9 mouse cellular contexts compared by ENCODE assay signal in the genomic region with DNA sequence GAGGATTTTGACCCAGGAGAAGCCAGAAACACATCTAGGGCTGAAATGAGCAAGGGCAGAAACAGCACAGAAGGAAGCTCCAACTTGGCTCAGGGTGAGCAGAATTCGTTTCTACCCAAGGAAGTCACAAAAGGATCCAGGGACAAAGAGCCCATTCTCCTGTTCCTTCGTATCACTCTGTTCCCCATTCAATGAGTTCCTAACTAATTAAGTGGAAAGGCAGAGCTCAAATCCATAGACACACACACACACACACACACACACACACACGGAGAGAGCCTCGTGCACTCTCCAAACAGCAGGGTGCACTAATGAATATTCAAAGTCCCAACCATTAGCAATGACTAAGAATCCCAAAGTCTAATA. TPM values are rescaled to one million over a fixed set of nuclear protein-coding genes. Genes with fewer than 3 reads are reported as not detected.
DNase-seq lines count a peak whose midpoint lies in the region; ATAC-seq and TF ChIP-seq lines count a peak whose summit lies in the region.
"Had no signal": no experiment of that assay in that cellular context is flagged by ENCODE, and none has a peak within 500 bp of the region (broad histone marks: within the 10 kb centered on the region; RNA-seq: fewer than 3 reads in every experiment).

No protein-coding gene starts in this region.

- H3K4me2 ChIP-seq in heart, embryonic 13.5 days: peak overlapping the region; percentile 50
- H3K4me2 ChIP-seq in embryonic facial prominence, embryonic 14.5 days (ENCODE audit: low read depth, low read length): no peak overlapping the region
- peak overlapping the region; percentile 71 for H3K4me2 ChIP-seq in liver, embryonic 11.5 days
- no peak overlapping the region for H3K4me2 ChIP-seq in stomach, embryonic 15.5 days
- H3K4me2 ChIP-seq in intestine, postnatal 0 days (replicated peaks; ENCODE audit: low read depth): no peak overlapping the region

- no peak for TF ChIP-seq CTCF in ES-Bruce4 (IDR thresholded peaks at IDR 0.05; ENCODE audit: low read depth, low read length)
- TF ChIP-seq CTCF in intestine, postnatal 0 days (IDR thresholded peaks at IDR 0.05; ENCODE audit: low read depth): no peak

- 49% methylated on average over 4 of the region's 4 CpGs for WGBS in heart, embryonic 13.5 days
- 29% methylated on average over 4 of the region's 4 CpGs for WGBS in embryonic facial prominence, embryonic 14.5 days
- 31% methylated on average over 4 of the region's 4 CpGs for WGBS in liver, embryonic 11.5 days
- 51% methylated on average over 4 of the region's 4 CpGs for WGBS in stomach, embryonic 15.5 days
- WGBS in intestine, postnatal 0 days: 59% methylated on average over 4 of the region's 4 CpGs

- no peaks in the 10 kb centered on the region for H3K27me3 ChIP-seq in heart, embryonic 13.5 days (replicated peaks)
- H3K27me3 ChIP-seq in ES-Bruce4 (ENCODE audit: control insufficient read depth, insufficient read depth, low read length, poor library complexity, severe bottlenecking): no peaks in the 10 kb centered on the region
- H3K27me3 ChIP-seq in embryonic facial prominence, embryonic 14.5 days (replicated peaks; ENCODE audit: control insufficient read depth, insufficient read depth, low read length): no peaks in the 10 kb centered on the region
- H3K27me3 ChIP-seq in liver, embryonic 11.5 days (replicated peaks; ENCODE audit: control insufficient read depth, insufficient read depth, low read length): no peaks in the 10 kb centered on the region
- no peaks in the 10 kb centered on the region for H3K27me3 ChIP-seq in stomach, embryonic 15.5 days (replicated peaks)
- H3K27me3 ChIP-seq in intestine, postnatal 0 days (replicated peaks; ENCODE audit: control insufficient read depth, insufficient read depth, low read length): no peaks in the 10 kb centered on the region
- H3K27me3 ChIP-seq: CH12.LX had no signal

- H3K27ac ChIP-seq in heart, embryonic 13.5 days (replicated peaks): peak overlapping the region; percentile 68
- H3K27ac ChIP-seq in ES-Bruce4 (ENCODE audit: insufficient read depth, low read length): peak overlapping the region; percentile 68
- peak overlapping the region; percentile 67; the same call in 1 of the 2 replicates for H3K27ac ChIP-seq in embryonic facial prominence, embryonic 14.5 days (replicated peaks; ENCODE audit: low read depth, low read length)
- H3K27ac ChIP-seq in liver, embryonic 11.5 days (ENCODE audit: low read depth, low read length): peak overlapping the region; percentile 94
- H3K27ac ChIP-seq in stomach, embryonic 15.5 days: peak overlapping the region; percentile 53
- H3K27ac ChIP-seq in intestine, postnatal 0 days (ENCODE audit: low read depth, low read length): no peak overlapping the region

- no peak overlapping the region for H3K4me3 ChIP-seq in heart, embryonic 13.5 days
- H3K4me3 ChIP-seq in ES-Bruce4 (ENCODE audit: low read depth, low read length): no peak overlapping the region
- H3K4me3 ChIP-seq in embryonic facial prominence, embryonic 14.5 days (ENCODE audit: low read depth, low read length): no peak overlapping the region
- peak overlapping the region; percentile 36 for H3K4me3 ChIP-seq in liver, embryonic 11.5 days (ENCODE audit: low read depth, low read length)
- no peak overlapping the region for H3K4me3 ChIP-seq in stomach, embryonic 15.5 days (replicated peaks)
- H3K4me3 ChIP-seq in intestine, postnatal 0 days (ENCODE audit: low read depth, low read length): no peak overlapping the region

- no peak for TF ChIP-seq EP300 in ES-Bruce4 (IDR thresholded peaks at IDR 0.05; ENCODE audit: insufficient read depth, low read depth, low read length)

- no peak for TF ChIP-seq POLR2A in ES-Bruce4 (IDR thresholded peaks at IDR 0.05; ENCODE audit: insufficient read depth, low read length)

- H3K36me3 ChIP-seq in heart, embryonic 13.5 days: no peaks in the 10 kb centered on the region
- no peaks in the 10 kb centered on the region for H3K36me3 ChIP-seq in ES-Bruce4 (ENCODE audit: control insufficient read depth, insufficient read depth, low read length, poor library complexity, severe bottlenecking)
- H3K36me3 ChIP-seq in embryonic facial prominence, embryonic 14.5 days (ENCODE audit: control insufficient read depth, insufficient read depth, low read length): no peaks in the 10 kb centered on the region
- no peaks in the 10 kb centered on the region for H3K36me3 ChIP-seq in liver, embryonic 11.5 days (ENCODE audit: control insufficient read depth, insufficient read depth, low read length)
- H3K36me3 ChIP-seq in stomach, embryonic 15.5 days: no peaks in the 10 kb centered on the region
- no peaks in the 10 kb centered on the region for H3K36me3 ChIP-seq in intestine, postnatal 0 days (ENCODE audit: control insufficient read depth, insufficient read depth)

- DNase-seq in heart, postnatal 4 days: no peak
- no peak for DNase-seq in embryonic facial prominence, embryonic 14.5 days (ENCODE audit: low spot score)
- no peak for DNase-seq in liver, embryonic 11.5 days (ENCODE audit: low spot score)
- no peak for DNase-seq in frontal cortex, postnatal 10 days (ENCODE audit: low spot score in 2 of 2)

- no peak for ATAC-seq in heart, embryonic 13.5 days (ENCODE audit: extremely low read depth, insufficient number of reproducible peaks, low FRiP score, low TSS enrichment)
- ATAC-seq in embryonic facial prominence, embryonic 14.5 days (ENCODE audit: low read depth): no peak
- no peak for ATAC-seq in liver, embryonic 11.5 days (replicated peaks; ENCODE audit: low FRiP score)
- ATAC-seq in stomach, embryonic 15.5 days (ENCODE audit: insufficient read depth, low FRiP score, low read depth): no peak
- ATAC-seq in intestine, postnatal 0 days: no peak

- no peaks in the 10 kb centered on the region for H3K9me3 ChIP-seq in heart, embryonic 13.5 days
- no peaks in the 10 kb centered on the region for H3K9me3 ChIP-seq in ES-Bruce4 (replicated peaks; ENCODE audit: control insufficient read depth, insufficient read depth, low read length, poor library complexity, severe bottlenecking)
- H3K9me3 ChIP-seq in embryonic facial prominence, embryonic 14.5 days (ENCODE audit: control insufficient read depth, low read length): 0 out of 2 replicates have a peak, but pooled peaks cover 6% of the 10 kb centered on the region
- no peaks in the 10 kb centered on the region for H3K9me3 ChIP-seq in liver, embryonic 11.5 days (ENCODE audit: control insufficient read depth, low read length)
- H3K9me3 ChIP-seq in stomach, embryonic 15.5 days: no peaks in the 10 kb centered on the region
- no peaks in the 10 kb centered on the region for H3K9me3 ChIP-seq in intestine, postnatal 0 days (ENCODE audit: control insufficient read depth)

- H3K4me1 ChIP-seq in heart, embryonic 13.5 days: peaks cover 45% of the 10 kb centered on the region
- H3K4me1 ChIP-seq in ES-Bruce4 (ENCODE audit: control insufficient read depth, insufficient read depth, low read length): peaks cover 2% of the 10 kb centered on the region
- H3K4me1 ChIP-seq in embryonic facial prominence, embryonic 14.5 days (ENCODE audit: control insufficient read depth, insufficient read depth, low read length): peaks cover 39% of the 10 kb centered on the region
- peaks cover 63% of the 10 kb centered on the region for H3K4me1 ChIP-seq in liver, embryonic 11.5 days (replicated peaks; ENCODE audit: control insufficient read depth, insufficient read depth, low read length)
- peaks cover 22% of the 10 kb centered on the region for H3K4me1 ChIP-seq in stomach, embryonic 15.5 days
- no peaks in the 10 kb centered on the region for H3K4me1 ChIP-seq in intestine, postnatal 0 days (replicated peaks; ENCODE audit: control insufficient read depth, insufficient read depth, low read length)

- H3K9ac ChIP-seq in heart, embryonic 13.5 days: no peak overlapping the region
- H3K9ac ChIP-seq in ES-Bruce4 (ENCODE audit: low read depth, poor library complexity, severe bottlenecking): peak overlapping the region; percentile 29; the same call in 1 of the 2 replicates
- H3K9ac ChIP-seq in embryonic facial prominence, embryonic 14.5 days (ENCODE audit: low read depth, low read length): no peak overlapping the region; the same call in 1 of the 2 replicates
- H3K9ac ChIP-seq in liver, embryonic 11.5 days (ENCODE audit: low read depth, low read length): peak overlapping the region; percentile 64
- no peak overlapping the region for H3K9ac ChIP-seq in stomach, embryonic 15.5 days
- H3K9ac ChIP-seq in intestine, postnatal 0 days (ENCODE audit: low read depth, low read length): no peak overlapping the region

RNA-seq across cellular contexts. Expression of a gene that starts 54.0 kb away (rescaled TPM):
- polyA plus RNA-seq in heart, embryonic 13.5 days (2015; fragmentation: Nextera tagmentation; extraction: Ambion mirVana): 9.3 and 9.9 TPM in 2 replicates
- total RNA-seq in heart, postnatal 4 days (2021): 10 to 100 TPM; 68.1 to 75.2 TPM
- 25.4 and 27.1 TPM in 2 replicates for polyA plus RNA-seq in ES-Bruce4 (2011; ENCODE audit: insufficient read depth, insufficient read length, low read depth, missing spikeins)
- polyA plus RNA-seq in embryonic facial prominence, embryonic 14.5 days (2014; fragmentation: Nextera tagmentation; extraction: Ambion mirVana): 20.6 and 21.2 TPM in 2 replicates
- 19.2 and 19.4 TPM in 2 replicates for polyA plus RNA-seq in liver, embryonic 11.5 days (2014; fragmentation: Nextera tagmentation; extraction: Ambion mirVana)
- 14.0 and 15.2 TPM in 2 replicates for polyA plus RNA-seq in stomach, embryonic 15.5 days (2015; fragmentation: Nextera tagmentation; extraction: Ambion mirVana)
- 4.4 and 4.8 TPM in 2 replicates for polyA plus RNA-seq in intestine, postnatal 0 days (2015; fragmentation: Nextera tagmentation; extraction: Ambion mirVana)

Comparison
In these comparisons a context has a peak if more than half of its experiments do, and no peak if none do; other contexts are left out.
1. H3K4me2 ChIP-seq: peak in heart, embryonic 13.5 days (single experiment) and liver, embryonic 11.5 days (single experiment); none in embryonic facial prominence, embryonic 14.5 days (single experiment), stomach, embryonic 15.5 days (single experiment) and intestine, postnatal 0 days (single experiment).
2. H3K9ac ChIP-seq: peak in ES-Bruce4 (single experiment) and liver, embryonic 11.5 days (single experiment); none in heart, embryonic 13.5 days (single experiment), embryonic facial prominence, embryonic 14.5 days (single experiment), stomach, embryonic 15.5 days (single experiment) and intestine, postnatal 0 days (single experiment).